Mouse (Mus musculus) G1E (cell line): Measurements from ENCODE around the gene Slc48a1.

Source experiments
- CTCF ChIP-seq: IDR thresholded peaks from 2 replicates; pipeline ENCODE4 v1.5.1; 2012; ENCODE audit warnings: low read depth, low read length, inconsistent platforms, mixed read lengths
- GATA1 ChIP-seq: IDR thresholded peaks from 2 replicates; pipeline ENCODE4 v1.6.1; 2012; ENCODE audit warnings: borderline replicate concordance, low read length, inconsistent platforms, mixed read lengths
- GATA2 ChIP-seq: IDR thresholded peaks from 2 replicates; pipeline ENCODE4 v1.6.1; 2012; ENCODE audit warnings: low read depth, low read length, inconsistent platforms, borderline replicate concordance
- POLR2AphosphoS5 ChIP-seq: IDR thresholded peaks from 2 replicates; pipeline ENCODE4 v1.6.1; 2012; ENCODE audit warnings: low read depth, low read length, inconsistent platforms; ENCODE audit not compliant: insufficient replicate concordance
- TAL1 ChIP-seq: conservative IDR thresholded peaks from 2 replicates; pipeline ENCODE4 v1.6.1; 2012; ENCODE audit warnings: low read depth, low read length, inconsistent platforms, mixed read lengths

DNA sequence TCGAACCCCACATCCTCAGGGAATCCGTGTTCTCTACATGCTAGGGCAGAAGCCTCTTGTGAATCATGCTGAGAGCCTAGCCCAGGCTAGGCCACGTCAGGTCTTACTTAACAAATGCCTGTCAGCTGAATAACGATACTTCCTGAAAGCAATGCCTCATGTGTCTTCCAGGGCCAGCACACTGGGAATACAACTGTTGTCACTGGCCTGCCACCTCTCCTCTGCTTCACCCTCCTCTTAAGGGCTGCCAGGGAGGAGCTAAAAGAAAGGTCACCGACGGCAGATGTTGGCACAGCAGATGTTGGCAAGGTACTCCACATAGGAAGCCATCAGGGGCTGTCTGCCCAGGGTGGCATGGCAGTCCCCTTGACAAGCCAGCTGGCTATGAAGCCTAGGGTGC, 45.7 kb downstream of the Slc48a1 start:
- TF ChIP-seq GATA1 (no peak), GATA2 (no peak), CTCF (no peak), POLR2AphosphoS5 (no peak), TAL1 (no peak)
